Mouse (Mus musculus): Measurements from ENCODE around the gene Nxpe5.

Gene Nxpe5

GRCm38 (mm10) chr5:138275216-138276050 is 49.7 kb downstream of the Nxpe5 start:
- ATAC-seq (ENCODE audit: low TSS enrichment) = no peak

DNA sequence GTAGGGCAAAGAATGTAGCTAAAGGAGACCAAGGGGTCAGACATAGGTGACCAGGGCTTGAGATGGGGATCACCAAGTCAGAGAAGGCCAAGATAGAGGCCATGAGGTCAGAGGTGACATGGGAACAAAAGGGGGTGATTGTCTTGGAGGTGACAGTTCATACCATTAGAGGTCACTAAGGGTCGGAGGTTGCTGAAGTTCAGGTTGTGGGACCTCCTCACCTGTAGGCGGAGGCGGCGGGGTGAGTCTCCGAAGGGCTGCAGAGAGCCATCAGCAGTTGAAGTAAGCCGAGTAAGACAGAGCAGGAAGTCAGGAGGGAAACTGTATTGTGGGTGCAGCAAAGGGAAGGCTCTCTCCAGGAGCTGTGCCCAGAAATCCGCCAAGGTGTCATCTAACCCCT is 52.3 kb downstream of the Nxpe5 start:
- no peak for ATAC-seq (ENCODE audit: low TSS enrichment)

DNA sequence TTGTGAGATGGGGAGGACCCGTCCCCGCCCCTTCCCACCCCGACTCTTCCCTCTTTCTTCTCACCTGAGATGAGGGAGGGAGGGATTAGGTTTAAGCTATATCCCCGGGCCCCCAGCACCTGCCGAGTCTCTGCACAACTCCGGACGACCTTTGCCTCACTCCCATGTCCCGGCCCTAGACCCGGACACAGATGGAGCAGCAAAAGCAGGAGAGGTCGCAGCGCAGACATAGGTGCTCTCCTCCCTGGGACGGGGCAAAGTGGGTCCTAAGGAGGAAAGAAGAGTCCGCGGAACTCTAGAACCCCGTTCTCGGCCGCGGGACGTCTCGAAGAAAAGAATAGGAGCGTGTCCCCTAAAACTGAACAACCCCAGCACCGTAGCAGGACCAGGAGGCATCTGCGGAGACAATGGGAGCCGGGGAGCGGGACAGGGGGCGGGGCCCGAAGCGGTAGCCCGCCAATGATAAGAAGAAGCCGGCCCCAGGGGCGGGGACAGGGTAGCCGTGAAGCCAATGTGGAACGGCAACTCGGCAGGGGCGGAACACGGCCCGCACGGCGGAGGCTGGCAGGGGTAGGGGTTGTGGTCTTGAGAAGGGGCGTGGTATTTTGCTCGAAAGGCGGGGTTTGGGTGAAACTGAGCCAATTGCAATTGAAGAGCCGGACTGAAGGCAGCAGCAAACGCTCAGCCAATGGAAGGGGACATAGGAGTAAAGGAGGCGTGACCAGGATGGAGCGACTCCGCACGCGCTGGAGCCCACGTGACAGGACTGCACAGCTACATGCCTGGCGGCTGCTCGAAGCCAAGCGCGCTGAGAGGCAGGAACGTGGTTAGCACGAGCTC is 54.1 kb downstream of the Nxpe5 start, which contains the start of the genes Gm43720, Gpc2 and Stag3:
TSS of gene Gm43720 (minus strand) at position 374 of the 840 bp plus-strand sequence.
TSS of gene Gpc2 (minus strand) at position 421 of the 840 bp plus-strand sequence.
TSS of gene Stag3 (plus strand) at position 656 of the 840 bp plus-strand sequence.
- peak; percentile 93 for ATAC-seq (ENCODE audit: low TSS enrichment)

- ATAC-seq (ENCODE audit: low TSS enrichment) = no peak
These were observed 54.7 kb downstream of the Nxpe5 start for GRCm38 (mm10) chr5:138280425-138280768.

- no peak for ATAC-seq (ENCODE audit: low TSS enrichment)
These were observed 55.1 kb downstream of the Nxpe5 start for GRCm38 (mm10) chr5:138280829-138281228.

GRCm38 (mm10) chr5:138281798-138282197 is 56.1 kb downstream of the Nxpe5 start:
- no peak for ATAC-seq (ENCODE audit: low TSS enrichment)

DNA sequence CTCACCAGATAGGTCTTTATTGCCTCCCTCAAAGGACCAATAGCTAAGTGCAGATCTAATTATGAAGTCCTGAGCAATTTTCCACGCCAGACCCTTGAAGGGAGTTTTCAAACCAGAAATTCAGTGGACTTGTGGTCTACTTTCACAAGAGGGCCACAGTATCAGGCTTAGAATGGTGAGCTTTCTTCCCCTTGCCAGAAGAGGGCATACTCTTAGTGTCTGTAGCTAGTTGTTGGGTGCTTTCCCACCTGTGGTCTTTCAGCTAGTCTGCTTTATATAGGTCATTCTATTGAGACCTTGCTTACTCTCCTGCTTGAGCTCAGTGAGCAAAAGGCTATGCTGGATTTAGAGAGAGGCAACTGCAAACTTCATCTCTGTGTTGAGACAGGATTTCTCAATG is 57.8 kb downstream of the Nxpe5 start:
- no peak for ATAC-seq (ENCODE audit: low TSS enrichment)

- ATAC-seq (ENCODE audit: low TSS enrichment) = no peak
These were observed 62.2 kb downstream of the Nxpe5 start for GRCm38 (mm10) chr5:138287861-138288260.

DNA sequence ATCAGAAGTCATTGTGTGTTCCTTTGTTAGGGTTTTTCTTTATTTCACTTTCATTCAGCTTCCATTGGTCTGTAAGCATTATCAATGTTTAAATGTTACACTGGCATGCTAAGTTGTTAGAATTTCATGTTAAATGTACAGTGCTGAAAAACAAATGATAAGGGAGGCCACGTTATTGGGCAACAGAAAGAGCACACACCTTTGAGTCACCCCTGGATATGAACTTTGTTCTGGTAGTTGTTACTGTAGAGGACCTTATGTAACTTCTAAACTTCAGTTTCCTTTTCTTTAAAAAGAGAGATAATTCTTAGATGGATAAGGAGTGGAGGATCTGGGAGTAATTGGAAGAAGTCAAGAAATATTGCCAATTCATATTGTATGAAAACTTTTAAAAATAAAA is 65.9 kb downstream of the Nxpe5 start:
- ATAC-seq (ENCODE audit: low TSS enrichment) = no peak

GRCm38 (mm10) chr5:138294158-138294557 is 68.5 kb downstream of the Nxpe5 start:
- no peak for ATAC-seq (ENCODE audit: low TSS enrichment)

DNA sequence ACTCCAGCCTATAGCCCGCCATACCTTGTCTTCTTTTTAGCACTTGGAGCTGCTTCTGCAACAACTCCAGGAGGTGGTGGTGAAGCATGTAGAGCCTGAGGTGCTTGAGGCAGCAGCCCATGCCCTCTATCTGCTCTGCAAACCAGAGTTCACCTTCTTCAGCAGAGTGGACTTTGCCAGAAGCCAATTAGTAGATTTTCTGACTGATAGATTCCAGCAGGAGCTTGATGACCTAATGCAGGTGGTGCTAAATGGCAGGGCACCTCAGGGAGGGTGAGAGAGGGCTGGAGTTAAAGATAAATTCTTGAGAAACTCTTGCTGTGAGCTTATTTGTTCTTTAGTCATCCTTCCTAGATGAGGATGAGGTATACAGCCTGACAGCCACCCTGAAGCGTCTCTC is 73.9 kb downstream of the Nxpe5 start:
- no peak for ATAC-seq (ENCODE audit: low TSS enrichment)
